Mouse (Mus musculus): ENCODE data around the gene BC025920. TPM values are rescaled to one million over a fixed set of nuclear protein-coding genes. Genes with fewer than 3 reads are reported as not detected.
A peak's percentile ranks its signal among the peaks of the same experiment; 100 is the strongest.

BC025920 gene
- polyA plus RNA-seq, 1 experiment from 2014 or later = 2.0 TPM

- Histone ChIP-seq H3K9ac (peak overlapping the region; percentile 67), H3K36me3 (peaks cover 11% of the 10 kb centered on the region), H3K4me2 (peak overlapping the region; percentile 84), H3K27ac (peak overlapping the region; percentile 93), H3K4me1 (peaks cover 42% of the 10 kb centered on the region), H3K4me3 (peak overlapping the region; percentile 60), H3K27me3 (no peaks in the 10 kb centered on the region), H3K9me3 (no peaks in the 10 kb centered on the region)
- WGBS = 3% methylated on average over 14 of the region's 14 CpGs
- no peak for ATAC-seq (ENCODE audit: insufficient number of reproducible peaks, insufficient read depth, low FRiP score, low TSS enrichment, low read depth)
Measured at GRCm38 (mm10) chr10:81605666-81605973, 450 bp upstream of the BC025920 start.

DNA sequence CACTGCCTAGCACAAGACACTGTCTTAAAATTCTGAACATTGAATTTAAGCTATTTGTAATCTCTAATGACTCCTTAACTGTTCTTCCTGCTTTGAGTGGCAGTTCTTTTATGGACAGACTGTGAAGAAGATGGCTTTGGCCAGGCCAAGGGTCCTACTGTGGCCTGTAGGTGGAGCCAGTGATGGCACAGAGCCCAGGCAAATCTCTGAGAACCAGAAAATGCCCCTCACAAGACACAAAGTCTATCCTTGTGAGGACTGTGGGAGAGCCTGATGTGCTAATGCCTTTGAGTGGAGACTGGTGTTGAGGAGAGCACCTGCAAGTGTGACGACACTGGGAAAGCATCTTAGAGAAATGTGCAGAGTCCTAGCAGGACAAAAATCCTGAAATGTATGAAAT lies 2.2 kb downstream of the BC025920 start:
- no peak overlapping the region for H3K27ac ChIP-seq
- H3K4me1 ChIP-seq = peaks cover 23% of the 10 kb centered on the region
- H3K36me3 ChIP-seq = peaks cover 11% of the 10 kb centered on the region
- ATAC-seq (ENCODE audit: insufficient number of reproducible peaks, insufficient read depth, low FRiP score, low TSS enrichment, low read depth) = no peak
- no peak overlapping the region for H3K4me2 ChIP-seq
- H3K9me3 ChIP-seq = no peaks in the 10 kb centered on the region
- 93% methylated on average over 1 of the region's 1 CpGs for WGBS
- no peak overlapping the region for H3K9ac ChIP-seq
- no peak overlapping the region for H3K4me3 ChIP-seq
- no peaks in the 10 kb centered on the region for H3K27me3 ChIP-seq

DNA sequence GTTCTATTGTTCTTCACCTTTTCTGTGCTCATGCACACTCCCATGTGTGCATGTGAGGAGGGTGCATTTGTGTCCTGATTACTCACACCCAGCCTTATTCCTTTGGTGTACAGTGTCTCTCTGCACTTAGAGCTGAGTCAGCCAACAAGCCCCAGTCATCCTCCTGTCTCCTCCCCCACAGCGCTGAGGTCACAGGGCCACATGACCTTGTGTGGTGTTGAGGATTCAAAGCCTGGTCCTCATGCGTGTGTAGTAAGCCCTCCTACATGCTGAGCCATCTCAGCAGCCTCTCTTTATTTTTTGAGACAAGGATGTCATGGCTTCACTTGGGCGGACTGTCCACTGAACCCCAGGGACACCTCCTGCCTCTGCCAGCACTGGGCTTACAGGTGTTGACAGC lies 6.7 kb downstream of the BC025920 start:
- H3K9ac ChIP-seq = no peak overlapping the region
- H3K27ac ChIP-seq = no peak overlapping the region
- H3K4me2 ChIP-seq = no peak overlapping the region
- H3K4me3 ChIP-seq = no peak overlapping the region
- no peaks in the 10 kb centered on the region for H3K27me3 ChIP-seq
- peaks cover 11% of the 10 kb centered on the region for H3K36me3 ChIP-seq
- WGBS = 58% methylated on average over 3 of the region's 3 CpGs
- no peaks in the 10 kb centered on the region for H3K9me3 ChIP-seq
- no peak for ATAC-seq (ENCODE audit: insufficient number of reproducible peaks, insufficient read depth, low FRiP score, low TSS enrichment, low read depth)
- 0 out of 2 replicates have a peak, but pooled peaks cover 8% of the 10 kb centered on the region for H3K4me1 ChIP-seq

DNA sequence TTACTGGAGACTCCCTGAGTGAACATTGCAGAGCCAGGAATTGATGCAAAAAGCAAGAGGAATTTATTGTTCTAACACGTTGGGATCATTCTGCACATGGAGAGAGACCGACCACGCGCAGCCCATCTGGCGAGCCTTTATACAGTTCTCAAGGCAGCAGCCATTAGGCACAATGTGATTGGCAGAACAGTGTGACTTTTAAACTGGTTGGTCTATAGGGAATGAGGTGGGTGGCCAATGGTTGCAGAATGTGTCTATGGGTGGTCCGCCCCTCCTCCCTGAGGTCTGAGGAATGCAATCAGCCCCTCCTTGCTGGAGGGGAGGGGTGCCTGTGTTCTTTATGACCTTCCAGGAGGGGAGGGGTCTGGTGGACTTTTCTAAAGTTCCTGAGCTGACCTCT lies 9.4 kb downstream of the BC025920 start:
- Histone ChIP-seq H3K4me2 (no peak overlapping the region), H3K27ac (no peak overlapping the region), H3K27me3 (no peaks in the 10 kb centered on the region), H3K9me3 (no peaks in the 10 kb centered on the region), H3K9ac (no peak overlapping the region), H3K4me3 (no peak overlapping the region), H3K36me3 (peaks cover 2% of the 10 kb centered on the region; the same call in 1 of the 2 replicates), H3K4me1 (0 out of 2 replicates have a peak, but pooled peaks cover 8% of the 10 kb centered on the region)
- 63% methylated on average over 6 of the region's 6 CpGs for WGBS
- ATAC-seq (ENCODE audit: insufficient number of reproducible peaks, insufficient read depth, low FRiP score, low TSS enrichment, low read depth) = no peak

DNA sequence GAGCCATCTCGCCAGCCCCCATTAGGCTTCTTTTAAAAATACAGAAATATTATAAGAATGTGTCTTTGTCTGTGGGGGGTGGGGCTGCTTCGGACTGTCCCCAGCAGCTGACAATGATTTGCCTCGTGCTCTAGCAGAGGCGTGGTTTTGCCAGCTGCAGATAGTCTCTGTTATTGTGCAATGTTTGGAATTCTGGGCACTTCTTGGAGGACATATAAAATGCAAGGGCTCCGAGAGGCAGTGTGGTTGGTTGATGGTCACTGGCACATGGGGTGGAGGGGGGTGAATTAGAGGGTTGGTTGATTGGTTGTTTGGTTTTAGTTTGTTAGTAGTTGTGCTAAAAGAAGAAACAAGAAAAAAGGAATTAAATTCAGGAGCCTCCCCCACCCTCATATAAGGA lies 13.9 kb downstream of the BC025920 start:
- no peak overlapping the region for H3K9ac ChIP-seq
- no peak for ATAC-seq (ENCODE audit: insufficient number of reproducible peaks, insufficient read depth, low FRiP score, low TSS enrichment, low read depth)

DNA sequence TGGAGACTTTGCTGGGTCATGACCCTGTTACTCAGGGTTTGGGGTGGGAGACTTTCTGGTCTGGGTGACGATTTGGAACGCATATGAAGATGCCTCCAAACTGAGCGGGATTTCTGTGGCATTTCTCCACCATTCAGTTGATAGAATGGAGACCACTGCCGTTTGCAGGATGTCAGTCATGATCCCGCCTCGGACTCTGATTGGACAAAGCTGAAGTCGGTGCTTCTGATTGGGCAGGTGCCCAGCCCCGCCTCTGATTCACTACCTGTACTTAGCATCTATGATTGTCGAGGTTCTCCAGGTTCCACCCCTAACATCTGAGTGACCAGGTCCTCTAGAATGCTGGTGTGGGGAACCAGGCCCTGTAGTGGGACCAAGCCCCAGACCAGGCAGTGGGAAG lies 14.7 kb downstream of the BC025920 start:
- ATAC-seq (ENCODE audit: insufficient number of reproducible peaks, insufficient read depth, low FRiP score, low TSS enrichment, low read depth) = no peak
- Histone ChIP-seq H3K4me3 (no peak overlapping the region), H3K27ac (no peak overlapping the region), H3K27me3 (no peaks in the 10 kb centered on the region), H3K4me1 (no peaks in the 10 kb centered on the region), H3K36me3 (peaks cover 52% of the 10 kb centered on the region), H3K9me3 (no peaks in the 10 kb centered on the region), H3K4me2 (no peak overlapping the region), H3K9ac (no peak overlapping the region)
- WGBS = 67% methylated on average over 9 of the region's 9 CpGs

More for the DNA sequence above, 13.9 kb downstream of the BC025920 start:
- Histone ChIP-seq H3K4me2 (no peak overlapping the region), H3K36me3 (peaks cover 44% of the 10 kb centered on the region), H3K4me3 (no peak overlapping the region), H3K4me1 (0 out of 2 replicates have a peak, but pooled peaks cover 7% of the 10 kb centered on the region), H3K27me3 (no peaks in the 10 kb centered on the region), H3K9me3 (no peaks in the 10 kb centered on the region), H3K27ac (no peak overlapping the region)
- 65% methylated on average over 5 of the region's 5 CpGs for WGBS

DNA sequence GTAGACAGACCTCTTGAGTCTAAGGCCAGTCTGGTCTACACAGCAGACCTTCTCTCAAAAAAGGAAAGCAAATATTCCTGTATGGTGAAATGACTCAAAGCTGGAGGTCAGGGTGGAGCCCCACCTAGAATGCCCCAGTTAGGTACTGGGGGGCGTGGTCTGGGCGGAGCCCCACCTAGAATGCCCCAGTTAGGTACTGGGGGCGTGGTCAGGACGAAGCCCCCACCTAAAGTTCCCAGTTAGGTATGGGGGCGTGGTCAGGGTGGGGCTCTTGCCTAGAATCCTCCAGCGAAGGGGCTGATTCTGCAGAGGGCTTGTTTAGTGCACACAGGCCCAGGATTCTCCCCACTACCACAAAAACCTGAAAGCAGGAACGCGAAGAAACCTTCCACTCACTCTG lies 17.4 kb downstream of the BC025920 start:
- Histone ChIP-seq H3K27me3 (no peaks in the 10 kb centered on the region), H3K4me3 (no peak overlapping the region), H3K27ac (no peak overlapping the region), H3K9me3 (no peaks in the 10 kb centered on the region), H3K36me3 (peaks cover 59% of the 10 kb centered on the region), H3K4me2 (no peak overlapping the region), H3K4me1 (peaks cover 17% of the 10 kb centered on the region), H3K9ac (no peak overlapping the region)
- 65% methylated on average over 8 of the region's 8 CpGs for WGBS
- ATAC-seq (ENCODE audit: insufficient number of reproducible peaks, insufficient read depth, low FRiP score, low TSS enrichment, low read depth) = no peak

- ATAC-seq (ENCODE audit: insufficient number of reproducible peaks, insufficient read depth, low FRiP score, low TSS enrichment, low read depth) = no peak
- Histone ChIP-seq H3K9me3 (no peaks in the 10 kb centered on the region), H3K4me1 (peaks cover 17% of the 10 kb centered on the region), H3K36me3 (peaks cover 49% of the 10 kb centered on the region), H3K27ac (peak overlapping the region; percentile 95), H3K9ac (peak overlapping the region; percentile 84), H3K27me3 (no peaks in the 10 kb centered on the region), H3K4me2 (peak overlapping the region; percentile 81), H3K4me3 (peak overlapping the region; percentile 73)
- WGBS = 89% methylated on average over 22 of the region's 22 CpGs
Measured at GRCm38 (mm10) chr10:81626101-81626993, 20.3 kb downstream of the BC025920 start.

- Histone ChIP-seq H3K9ac (peak within 1 kb of the TSS; percentile 84), H3K27me3 (no peaks in the 10 kb centered on the region), H3K4me2 (peak within 1 kb of the TSS; percentile 81), H3K4me3 (peak within 1 kb of the TSS; percentile 73), H3K9me3 (no peaks in the 10 kb centered on the region), H3K27ac (peak within 1 kb of the TSS; percentile 95), H3K36me3 (peaks cover 42% of the 10 kb centered on the region), H3K4me1 (peaks cover 17% of the 10 kb centered on the region)
- 4% methylated on average over 40 of the region's 40 CpGs for WGBS
- peak; percentile 78 for ATAC-seq (ENCODE audit: insufficient number of reproducible peaks, insufficient read depth, low FRiP score, low TSS enrichment, low read depth)
Measured at GRCm38 (mm10) chr10:81626994-81627835, 21.1 kb downstream of the BC025920 start, which contains the start of gene Sirt6. Sirt6 (minus strand) TSS chr10:81627797.

DNA sequence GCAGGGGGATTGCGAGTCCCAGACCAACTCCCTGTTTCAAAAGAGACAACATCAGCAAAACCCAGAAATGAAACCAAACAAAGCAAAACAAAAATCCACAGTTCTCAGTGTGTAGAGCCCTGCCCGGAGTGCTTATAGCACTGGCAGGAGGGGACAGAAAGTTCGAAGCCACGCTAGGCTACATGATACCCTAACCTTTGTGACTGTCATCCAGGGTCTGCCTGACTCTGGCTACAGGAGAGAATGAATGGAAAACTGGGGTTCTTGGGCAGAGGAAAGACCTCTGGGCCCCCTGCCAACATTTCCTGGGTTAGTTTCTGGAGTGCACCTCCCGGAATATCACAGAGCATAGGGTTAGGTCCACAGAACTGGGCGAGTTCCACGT lies 21.8 kb downstream of the BC025920 start:
- no peaks in the 10 kb centered on the region for H3K27me3 ChIP-seq
- H3K4me3 ChIP-seq = peak overlapping the region; percentile 73
- H3K27ac ChIP-seq = peak overlapping the region; percentile 95
- no peak; the same call in 1 of the 2 replicates for ATAC-seq (ENCODE audit: insufficient number of reproducible peaks, insufficient read depth, low FRiP score, low TSS enrichment, low read depth)
- peak overlapping the region; percentile 84 for H3K9ac ChIP-seq
- peak overlapping the region; percentile 81 for H3K4me2 ChIP-seq
- peaks cover 35% of the 10 kb centered on the region for H3K36me3 ChIP-seq
- H3K4me1 ChIP-seq = peaks cover 17% of the 10 kb centered on the region
- no peaks in the 10 kb centered on the region for H3K9me3 ChIP-seq
- 53% methylated on average over 7 of the region's 7 CpGs for WGBS

DNA sequence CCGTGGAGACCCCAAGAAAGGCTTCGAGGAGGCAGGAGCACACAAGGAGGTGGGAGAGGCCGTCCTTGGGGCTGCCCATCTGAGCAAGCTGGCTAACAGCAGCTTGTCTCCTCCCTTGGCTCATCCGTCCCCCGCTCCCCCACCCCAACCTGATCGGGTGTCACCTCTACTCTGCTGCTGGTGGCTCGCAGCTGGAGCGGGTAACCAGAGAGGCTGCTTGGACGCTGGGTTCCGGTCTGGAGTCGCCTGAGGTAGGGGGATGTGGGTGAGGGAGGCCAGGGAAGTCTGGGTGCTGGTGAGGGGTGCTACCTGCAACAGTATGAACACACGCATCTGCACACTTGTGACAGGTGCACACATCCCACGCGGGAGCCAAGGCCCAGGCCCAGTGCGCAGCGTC lies 22.3 kb downstream of the BC025920 start, which contains the start of gene Ankrd24:
TSS of gene Ankrd24 (plus strand) at position 151 of the 400 bp plus-strand sequence.
- no peaks in the 10 kb centered on the region for H3K9me3 ChIP-seq
- 69% methylated on average over 16 of the region's 16 CpGs for WGBS
- peaks cover 17% of the 10 kb centered on the region for H3K4me1 ChIP-seq
- peak within 1 kb of the TSS; percentile 95 for H3K27ac ChIP-seq
- peak within 1 kb of the TSS; percentile 81 for H3K4me2 ChIP-seq
- H3K9ac ChIP-seq = peak within 1 kb of the TSS; percentile 84
- H3K36me3 ChIP-seq = peaks cover 31% of the 10 kb centered on the region
- H3K4me3 ChIP-seq = peak within 1 kb of the TSS; percentile 73
- ATAC-seq (ENCODE audit: insufficient number of reproducible peaks, insufficient read depth, low FRiP score, low TSS enrichment, low read depth) = no peak
- H3K27me3 ChIP-seq = no peaks in the 10 kb centered on the region
